Mouse (Mus musculus) heart, postnatal 10 days (tissue): ENCODE measurements at regions not wholly inside any gene's neighbourhood (a gene's known extent, or its start where the extent isn't known, plus 50 kb on each side); places are given as distances from the start of the nearest gene placed in this dataset.

Source experiments
- DNase-seq, 2 experiments: peaks; one replicate each; pipeline ENCODE4 v3.0.0; 2021
- intact Hi-C: fragments of 180-260 bp; cut with DNase I; formaldehyde crosslinking; loops from one replicate; pipeline ENCODE4 v1.15.1; 2025

- DNase-seq, result peak; percentile 63 to 76
- intact Hi-C loops, result loop anchor here (5.0 kb wide), 5 partner anchors 142 to 803 kb away; partner anchors contain the start of genes Ccdc91 and Pthlh
Observed at GRCm38 (mm10) chr6:147810710-147811109, 236.3 kb upstream of the Far2 start.

- no peak for DNase-seq
- intact Hi-C loops, result no loop called here
Observed at GRCm38 (mm10) chr6:147816861-147817260, 230.2 kb upstream of the Far2 start.

- intact Hi-C loops, result no loop called here
- no peak for DNase-seq
Observed at GRCm38 (mm10) chr6:147817262-147817661, 229.8 kb upstream of the Far2 start.

- peak; percentile 35 to 44 for DNase-seq
- intact Hi-C loops, result no loop called here
Observed at GRCm38 (mm10) chr6:147822215-147822614, 224.8 kb upstream of the Far2 start.

- intact Hi-C loops, result no loop called here
- DNase-seq, result no peak
Observed at GRCm38 (mm10) chr6:147832521-147832920, 214.5 kb upstream of the Far2 start.

- DNase-seq, result no peak
- intact Hi-C loops, result no loop called here
Observed at GRCm38 (mm10) chr6:147833501-147833900, 213.6 kb upstream of the Far2 start.

GRCm38 (mm10) chr6:147838846-147839245, 208.2 kb upstream of the Far2 start:
- DNase-seq, result no peak
- intact Hi-C loops, result no loop called here

- no peak for DNase-seq
- intact Hi-C loops, result no loop called here
Observed at GRCm38 (mm10) chr6:147849988-147850387, 197.1 kb upstream of the Far2 start.

GRCm38 (mm10) chr6:147861116-147861515, 185.9 kb upstream of the Far2 start:
- intact Hi-C loops, result no loop called here
- DNase-seq, result no peak

- no peak for DNase-seq
- intact Hi-C loops, result no loop called here
Observed at GRCm38 (mm10) chr6:147871033-147871432, 176.0 kb upstream of the Far2 start.

- intact Hi-C loops, result no loop called here
- DNase-seq, result no peak
Observed at GRCm38 (mm10) chr6:147873173-147873572, 173.9 kb upstream of the Far2 start.

GRCm38 (mm10) chr6:147878485-147878884, 168.6 kb upstream of the Far2 start:
- no peak for DNase-seq
- intact Hi-C loops, result no loop called here

- DNase-seq, result no peak
- intact Hi-C loops, result no loop called here
Observed at GRCm38 (mm10) chr6:147885902-147886301, 161.2 kb upstream of the Far2 start.

- no peak for DNase-seq
Observed at GRCm38 (mm10) chr6:147919697-147920096, 127.4 kb upstream of the Far2 start.

GRCm38 (mm10) chr6:147921091-147921490, 126.0 kb upstream of the Far2 start:
- no peak for DNase-seq
- intact Hi-C loops, result no loop called here

More at GRCm38 (mm10) chr6:147919697-147920096, 127.4 kb upstream of the Far2 start:
- intact Hi-C loops, result no loop called here

GRCm38 (mm10) chr6:147922506-147922905, 124.6 kb upstream of the Far2 start:
- DNase-seq, result no peak
- intact Hi-C loops, result no loop called here

GRCm38 (mm10) chr6:147923246-147923645, 123.8 kb upstream of the Far2 start:
- intact Hi-C loops, result no loop called here
- no peak for DNase-seq

- intact Hi-C loops, result no loop called here
- DNase-seq, result no peak
Observed at GRCm38 (mm10) chr6:147928951-147929350, 118.1 kb upstream of the Far2 start.

GRCm38 (mm10) chr6:147944020-147944419, 103.0 kb upstream of the Far2 start:
- intact Hi-C loops, result no loop called here
- DNase-seq, result peak in 1 of 2 experiments; percentile 23

GRCm38 (mm10) chr6:147944940-147945676, 102.0 kb upstream of the Far2 start:
- peak in 1 of 2 experiments; percentile 18 for DNase-seq
- intact Hi-C loops, result no loop called here

- intact Hi-C loops, result no loop called here
- no peak for DNase-seq
Observed at GRCm38 (mm10) chr6:147947997-147948396, 99.1 kb upstream of the Far2 start.

- peak; percentile 33 to 40 for DNase-seq
- intact Hi-C loops, result loop anchor here (2.0 to 10.0 kb wide), 5 partner anchors 139 to 1127 kb away; partner anchors contain the start of gene Pthlh
Observed at GRCm38 (mm10) chr6:147951642-147952041, 95.4 kb upstream of the Far2 start.
